Mouse (Mus musculus) cortical plate, adult 2 months (tissue): ENCODE measurements around the gene Prss34.

Source experiments
- CTCF ChIP-seq: fragments of 200-500 bp; IDR thresholded peaks from 2 replicates; pipeline ENCODE4 v1.5.1; 2011; ENCODE audit warnings: mild to moderate bottlenecking, control low read depth, low read length; ENCODE audit not compliant: insufficient read depth; ENCODE audit errors: extremely low read depth
- POLR2A ChIP-seq: fragments of 200-500 bp; IDR thresholded peaks from 2 replicates; pipeline ENCODE4 v1.6.1; 2011; ENCODE audit warnings: mild to moderate bottlenecking, low read length, control low read depth; ENCODE audit not compliant: insufficient read depth; ENCODE audit errors: extremely low read depth

DNA sequence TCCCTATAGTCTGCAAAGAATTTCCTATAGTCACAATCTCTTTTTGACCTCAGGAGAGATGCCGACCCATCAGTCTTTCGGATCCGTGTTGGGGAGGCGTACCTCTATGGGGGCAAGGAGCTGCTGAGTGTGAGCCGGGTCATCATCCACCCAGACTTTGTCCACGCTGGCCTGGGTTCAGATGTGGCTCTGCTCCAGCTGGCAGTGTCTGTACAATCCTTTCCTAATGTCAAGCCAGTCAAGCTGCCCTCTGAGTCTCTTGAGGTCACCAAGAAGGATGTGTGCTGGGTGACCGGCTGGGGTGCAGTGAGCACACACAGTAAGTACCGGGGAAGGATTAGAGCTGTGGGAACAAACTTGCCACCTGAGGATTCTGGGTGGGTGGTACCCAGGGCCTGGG lies 22.6 kb downstream of the Prss34 start:
- TF ChIP-seq CTCF, result no peak
- no peak for TF ChIP-seq POLR2A
